8 mouse cellular contexts compared by ENCODE assay signal in the genomic region with DNA sequence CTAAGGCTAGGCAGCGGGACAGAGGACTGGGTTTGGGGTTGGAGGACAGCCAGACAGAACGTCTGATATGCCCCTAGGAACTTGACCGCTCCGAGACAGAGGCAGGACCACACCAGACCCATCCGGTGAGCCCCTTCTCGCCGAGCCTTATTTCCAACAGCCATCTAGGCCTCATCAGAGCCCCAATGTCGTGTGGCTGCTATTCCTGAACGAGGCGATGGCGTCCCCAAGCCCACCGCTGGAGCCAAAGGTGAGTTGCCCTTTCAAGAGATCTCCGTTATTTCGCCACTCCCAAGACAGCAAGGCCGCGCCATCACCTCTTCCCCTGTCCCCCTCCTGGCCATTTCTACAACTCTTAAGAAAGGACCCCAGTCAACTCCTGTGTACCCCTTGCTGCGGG. TPM values are rescaled to one million over a fixed set of nuclear protein-coding genes. Genes with fewer than 3 reads are reported as not detected.
A peak's percentile ranks its signal among the peaks of the same experiment; 100 is the strongest.
DNase-seq lines count a peak whose midpoint lies in the region; ATAC-seq lines count a peak whose summit lies in the region.

No protein-coding gene starts in this region.

- H3K9me3 ChIP-seq in heart, embryonic 12.5 days (replicated peaks): no peaks in the 10 kb centered on the region
- H3K9me3 ChIP-seq in megakaryocyte, embryonic 14.5 days: no peaks in the 10 kb centered on the region

- H3K4me3 ChIP-seq in heart, embryonic 12.5 days: peak overlapping the region; percentile 94
- peak overlapping the region; percentile 99 for H3K4me3 ChIP-seq in megakaryocyte, embryonic 14.5 days (replicated peaks)

- ATAC-seq in heart, embryonic 12.5 days (ENCODE audit: insufficient number of reproducible peaks, low FRiP score): peak; percentile 55
- ATAC-seq in granulocyte monocyte progenitor cell, adult 5-6 weeks (replicated peaks; ENCODE audit: poor library complexity, severe bottlenecking): peak; percentile 53
- ATAC-seq in inflammation-experienced regulatory T-cells, adult 6 months: no peak

- DNase-seq in heart, adult 11 months: no peak
- DNase-seq in MN1 (ENCODE audit: low spot score): peak; percentile 9
- DNase-seq in frontal cortex, postnatal 25 days (ENCODE audit: low spot score in 2 of 2): no peak
- no peak for DNase-seq in right cerebral cortex, postnatal 36 days (ENCODE audit: low spot score in 2 of 2)

- under 1% methylated on average over 17 of the region's 17 CpGs for WGBS in heart, embryonic 12.5 days

- H3K27me3 ChIP-seq in heart, embryonic 12.5 days (replicated peaks): no peaks in the 10 kb centered on the region
- H3K27me3 ChIP-seq in megakaryocyte, embryonic 14.5 days (replicated peaks): no peaks in the 10 kb centered on the region

- peak overlapping the region; percentile 62 for H3K27ac ChIP-seq in heart, embryonic 12.5 days (ENCODE audit: poor library complexity, severe bottlenecking)

- H3K4me1 ChIP-seq in heart, embryonic 12.5 days (replicated peaks): peaks cover 18% of the 10 kb centered on the region
- H3K4me1 ChIP-seq in megakaryocyte, embryonic 14.5 days: peaks cover 39% of the 10 kb centered on the region

- H3K4me2 ChIP-seq in heart, embryonic 12.5 days: peak overlapping the region; percentile 77

- H3K36me3 ChIP-seq in heart, embryonic 12.5 days: peaks cover 31% of the 10 kb centered on the region
- peaks cover 61% of the 10 kb centered on the region for H3K36me3 ChIP-seq in megakaryocyte, embryonic 14.5 days (replicated peaks; ENCODE audit: low read length)

- peak overlapping the region; percentile 83 for H3K9ac ChIP-seq in heart, embryonic 12.5 days

RNA-seq across cellular contexts. Expression of gene Zfp189, which starts 0.4 kb away (rescaled TPM):
- polyA plus RNA-seq in heart, embryonic 12.5 days (2016; fragmentation: Nextera tagmentation; extraction: Ambion mirVana): 8.0 and 8.3 TPM in 2 replicates
- total RNA-seq in granulocyte monocyte progenitor cell, adult 5-6 weeks (2014; fragmentation: Nextera tagmentation): 1.9 and 2.8 TPM in 2 replicates
- 6.2 and 6.7 TPM in 2 replicates for total RNA-seq in granulocyte monocyte progenitor cell, adult 5-6 weeks (2017)
- 0.84 and 1.3 TPM in 2 replicates for polyA plus RNA-seq in megakaryocyte, embryonic 14.5 days (2012; ENCODE audit: insufficient read depth, low replicate concordance)
- polyA plus RNA-seq in inflammation-experienced regulatory T-cells, adult 6 months (2017; shearing (Covaris generic)): 1 to 10 TPM; 3.0 to 5.2 (median 3.5) TPM

RNA-seq across cellular contexts. Expression of gene Mrpl50, which starts 0.5 kb away (rescaled TPM):
- 69.1 and 71.4 TPM in 2 replicates for polyA plus RNA-seq in heart, embryonic 12.5 days (2016; fragmentation: Nextera tagmentation; extraction: Ambion mirVana)
- total RNA-seq in granulocyte monocyte progenitor cell, adult 5-6 weeks (2014; fragmentation: Nextera tagmentation): 34.6 and 40.5 TPM in 2 replicates
- 38.7 and 39.9 TPM in 2 replicates for total RNA-seq in granulocyte monocyte progenitor cell, adult 5-6 weeks (2017)
- 1.4 TPM in 1 of 2 replicates, not detected in the other for polyA plus RNA-seq in megakaryocyte, embryonic 14.5 days (2012; ENCODE audit: insufficient read depth, low replicate concordance)
- 10 to 100 TPM; 29.4 to 38.3 (median 36.0) TPM for polyA plus RNA-seq in inflammation-experienced regulatory T-cells, adult 6 months (2017; shearing (Covaris generic))

RNA-seq across cellular contexts. Expression of gene Baat, which starts 15.0 kb away (rescaled TPM):
- polyA plus RNA-seq in heart, embryonic 12.5 days (2016; fragmentation: Nextera tagmentation; extraction: Ambion mirVana): not detected in 2 replicates
- total RNA-seq in granulocyte monocyte progenitor cell, adult 5-6 weeks (2014; fragmentation: Nextera tagmentation): not detected in 2 replicates
- total RNA-seq in granulocyte monocyte progenitor cell, adult 5-6 weeks (2017): not detected in 2 replicates
- polyA plus RNA-seq in megakaryocyte, embryonic 14.5 days (2012; ENCODE audit: insufficient read depth, low replicate concordance): not detected in 2 replicates
- not detected for polyA plus RNA-seq in inflammation-experienced regulatory T-cells, adult 6 months (2017; shearing (Covaris generic))

RNA-seq across cellular contexts. Expression of gene Aldob, which starts 28.0 kb away (rescaled TPM):
- polyA plus RNA-seq in heart, embryonic 12.5 days (2016; fragmentation: Nextera tagmentation; extraction: Ambion mirVana): 0.39 and 0.42 TPM in 2 replicates
- total RNA-seq in granulocyte monocyte progenitor cell, adult 5-6 weeks (2014; fragmentation: Nextera tagmentation): not detected in 2 replicates
- total RNA-seq in granulocyte monocyte progenitor cell, adult 5-6 weeks (2017): not detected in 2 replicates
- not detected in 2 replicates for polyA plus RNA-seq in megakaryocyte, embryonic 14.5 days (2012; ENCODE audit: insufficient read depth, low replicate concordance)
- not detected for polyA plus RNA-seq in inflammation-experienced regulatory T-cells, adult 6 months (2017; shearing (Covaris generic))

RNA-seq across cellular contexts. Expression of gene Acnat1, which starts 47.6 kb away (rescaled TPM):
- not detected in 2 replicates for polyA plus RNA-seq in heart, embryonic 12.5 days (2016; fragmentation: Nextera tagmentation; extraction: Ambion mirVana)
- not detected in 2 replicates for total RNA-seq in granulocyte monocyte progenitor cell, adult 5-6 weeks (2014; fragmentation: Nextera tagmentation)
- total RNA-seq in granulocyte monocyte progenitor cell, adult 5-6 weeks (2017): not detected in 2 replicates
- not detected in 2 replicates for polyA plus RNA-seq in megakaryocyte, embryonic 14.5 days (2012; ENCODE audit: insufficient read depth, low replicate concordance)
- not detected for polyA plus RNA-seq in inflammation-experienced regulatory T-cells, adult 6 months (2017; shearing (Covaris generic))

Comparison
In these comparisons a context has a peak if more than half of its experiments do, and no peak if none do; other contexts are left out.
1. RNA of gene Mrpl50, which starts 0.5 kb away (polyA plus RNA-seq): 69.1 to 71.4 TPM in heart, embryonic 12.5 days and 29.4 to 38.3 TPM in inflammation-experienced regulatory T-cells, adult 6 months; 1.4 TPM in megakaryocyte, embryonic 14.5 days; every median in the first group is over 10 times any median in the second.